ENCODE assay signal across 8 mouse cellular contexts in genomic region chr8:70500386-70501301, GRCm38 (mm10). TPM values are rescaled to one million over a fixed set of nuclear protein-coding genes. Genes with fewer than 3 reads are reported as not detected.
DNase-seq lines count a peak whose midpoint lies in the region; ATAC-seq lines count a peak whose summit lies in the region.

No protein-coding gene starts in this region.

- peaks cover 66% of the 10 kb centered on the region for H3K4me1 ChIP-seq in megakaryocyte, embryonic 14.5 days
- peaks cover 14% of the 10 kb centered on the region for H3K4me1 ChIP-seq in intestine, embryonic 14.5 days (replicated peaks; ENCODE audit: control insufficient read depth, insufficient read depth, low read length)

- no peak overlapping the region for H3K9ac ChIP-seq in intestine, embryonic 14.5 days (ENCODE audit: low read length)

- intact Hi-C loops in left cerebral cortex, postnatal 10 days (cut with DNase I) = loop anchor here (5.0 kb wide), 1 partner anchor 83 kb away; no protein-coding TSS in a partner anchor

- peaks cover 69% of the 10 kb centered on the region for H3K27me3 ChIP-seq in megakaryocyte, embryonic 14.5 days (replicated peaks)
- peaks cover 82% of the 10 kb centered on the region for H3K27me3 ChIP-seq in intestine, embryonic 14.5 days (replicated peaks; ENCODE audit: control insufficient read depth, insufficient read depth, low read length)

- no peak overlapping the region for H3K27ac ChIP-seq in intestine, embryonic 14.5 days (ENCODE audit: low read depth)

- ATAC-seq in megakaryocyte, adult 5-6 weeks (ENCODE audit: poor library complexity, severe bottlenecking) = no peak
- peak; percentile 2; the same call in 1 of the 2 replicates for ATAC-seq in intestine, embryonic 14.5 days (replicated peaks; ENCODE audit: low FRiP score, low TSS enrichment, low read depth)
- ATAC-seq in megakaryocyte progenitor cell, adult 5-6 weeks (replicated peaks; ENCODE audit: poor library complexity) = peak; percentile 69

- H3K9me3 ChIP-seq in megakaryocyte, embryonic 14.5 days = 0 out of 2 replicates have a peak, but pooled peaks cover 2% of the 10 kb centered on the region
- no peaks in the 10 kb centered on the region for H3K9me3 ChIP-seq in intestine, embryonic 14.5 days (ENCODE audit: control insufficient read depth, low read length)

- WGBS in intestine, embryonic 14.5 days = 8% methylated on average over 39 of the region's 39 CpGs

- H3K4me2 ChIP-seq in intestine, embryonic 14.5 days (ENCODE audit: low read length) = peak overlapping the region; percentile 22

- H3K36me3 ChIP-seq in megakaryocyte, embryonic 14.5 days (replicated peaks; ENCODE audit: low read length) = peaks cover 21% of the 10 kb centered on the region
- H3K36me3 ChIP-seq in intestine, embryonic 14.5 days (ENCODE audit: control insufficient read depth, insufficient read depth, low read length) = 0 out of 2 replicates have a peak, but pooled peaks cover 4% of the 10 kb centered on the region

- H3K4me3 ChIP-seq in megakaryocyte, embryonic 14.5 days (replicated peaks) = peak overlapping the region; percentile 72
- peak overlapping the region; percentile 6; the same call in 1 of the 2 replicates for H3K4me3 ChIP-seq in intestine, embryonic 14.5 days (ENCODE audit: low read depth, low read length)

- DNase-seq in cerebellum, postnatal 25 days = peak; percentile 73 to 86
- DNase-seq in intestine, embryonic 14.5 days (ENCODE audit: low spot score) = no peak
- DNase-seq in layer of hippocampus, adult 9-10 months (ENCODE audit: low spot score) = no peak
- no peak for DNase-seq in left cerebral cortex, postnatal 10 days (ENCODE audit: extremely low spot score in 1 of 2, low spot score in 2 of 2)
- DNase-seq in ovary, adult 18-20 months (ENCODE audit: low spot score) = no peak

RNA-seq across cellular contexts. Expression of gene Rex1bd, which starts 5.9 kb away (rescaled TPM):
- 135 and 319 TPM in 2 replicates for polyA plus RNA-seq in megakaryocyte, embryonic 14.5 days (2012; ENCODE audit: insufficient read depth, low replicate concordance)
- total RNA-seq in megakaryocyte, adult 5-6 weeks (2015) = 40.4 and 47.5 TPM in 2 replicates
- 37.3 and 43.7 TPM in 2 replicates for total RNA-seq in megakaryocyte, adult 5-6 weeks (2017)
- 130 and 136 TPM in 2 replicates for polyA plus RNA-seq in intestine, embryonic 14.5 days (2014; fragmentation: Nextera tagmentation; extraction: Ambion mirVana)
- total RNA-seq in megakaryocyte progenitor cell, adult 5-6 weeks (2015) = 40.6 and 41.3 TPM in 2 replicates
- 42.1 and 50.4 TPM in 2 replicates for total RNA-seq in megakaryocyte progenitor cell, adult 5-6 weeks (2017)
- total RNA-seq in left cerebral cortex, postnatal 10 days (2021) = 100 to 1,000 TPM in 1 of 2 experiments, 10 to 100 TPM in 1; 95.1 to 106 TPM

RNA-seq across cellular contexts. Expression of gene Crlf1, which starts 7.7 kb away (rescaled TPM):
- not detected in 2 replicates for polyA plus RNA-seq in megakaryocyte, embryonic 14.5 days (2012; ENCODE audit: insufficient read depth, low replicate concordance)
- total RNA-seq in megakaryocyte, adult 5-6 weeks (2015) = not detected in 2 replicates
- not detected in 2 replicates for total RNA-seq in megakaryocyte, adult 5-6 weeks (2017)
- 1.4 and 1.9 TPM in 2 replicates for polyA plus RNA-seq in intestine, embryonic 14.5 days (2014; fragmentation: Nextera tagmentation; extraction: Ambion mirVana)
- not detected in 2 replicates for total RNA-seq in megakaryocyte progenitor cell, adult 5-6 weeks (2015)
- total RNA-seq in megakaryocyte progenitor cell, adult 5-6 weeks (2017) = not detected in 2 replicates
- total RNA-seq in left cerebral cortex, postnatal 10 days (2021) = 1 to 10 TPM; 7.0 to 9.5 TPM

RNA-seq across cellular contexts. Expression of gene Uba52, which starts 10.0 kb away (rescaled TPM):
- polyA plus RNA-seq in megakaryocyte, embryonic 14.5 days (2012; ENCODE audit: insufficient read depth, low replicate concordance) = 499 and 989 TPM in 2 replicates
- 2,237 and 2,370 TPM in 2 replicates for total RNA-seq in megakaryocyte, adult 5-6 weeks (2015)
- total RNA-seq in megakaryocyte, adult 5-6 weeks (2017) = 4,162 and 4,635 TPM in 2 replicates
- polyA plus RNA-seq in intestine, embryonic 14.5 days (2014; fragmentation: Nextera tagmentation; extraction: Ambion mirVana) = 1,195 and 1,247 TPM in 2 replicates
- total RNA-seq in megakaryocyte progenitor cell, adult 5-6 weeks (2015) = 3,077 and 3,244 TPM in 2 replicates
- total RNA-seq in megakaryocyte progenitor cell, adult 5-6 weeks (2017) = 4,035 and 5,307 TPM in 2 replicates
- total RNA-seq in left cerebral cortex, postnatal 10 days (2021) = 1,000 to 10,000 TPM in 1 of 2 experiments, 100 to 1,000 TPM in 1; 991 to 1,007 TPM

RNA-seq across cellular contexts. Expression of gene Tmem59l, which starts 13.5 kb away (rescaled TPM):
- not detected in 2 replicates for polyA plus RNA-seq in megakaryocyte, embryonic 14.5 days (2012; ENCODE audit: insufficient read depth, low replicate concordance)
- not detected in 2 replicates for total RNA-seq in megakaryocyte, adult 5-6 weeks (2015)
- not detected in 2 replicates for total RNA-seq in megakaryocyte, adult 5-6 weeks (2017)
- 3.7 and 5.1 TPM in 2 replicates for polyA plus RNA-seq in intestine, embryonic 14.5 days (2014; fragmentation: Nextera tagmentation; extraction: Ambion mirVana)
- total RNA-seq in megakaryocyte progenitor cell, adult 5-6 weeks (2015) = not detected in 2 replicates
- not detected in 2 replicates for total RNA-seq in megakaryocyte progenitor cell, adult 5-6 weeks (2017)
- total RNA-seq in left cerebral cortex, postnatal 10 days (2021) = 100 to 1,000 TPM; 146 to 159 TPM

RNA-seq across cellular contexts. Expression of gene Klhl26, which starts 23.9 kb away (rescaled TPM):
- 10.3 and 19.1 TPM in 2 replicates for polyA plus RNA-seq in megakaryocyte, embryonic 14.5 days (2012; ENCODE audit: insufficient read depth, low replicate concordance)
- 1.6 and 2.4 TPM in 2 replicates for total RNA-seq in megakaryocyte, adult 5-6 weeks (2015)
- total RNA-seq in megakaryocyte, adult 5-6 weeks (2017) = 3.6 and 5.4 TPM in 2 replicates
- 19.5 and 21.2 TPM in 2 replicates for polyA plus RNA-seq in intestine, embryonic 14.5 days (2014; fragmentation: Nextera tagmentation; extraction: Ambion mirVana)
- total RNA-seq in megakaryocyte progenitor cell, adult 5-6 weeks (2015) = 4.7 and 5.1 TPM in 2 replicates
- 3.5 and 3.6 TPM in 2 replicates for total RNA-seq in megakaryocyte progenitor cell, adult 5-6 weeks (2017)
- 10 to 100 TPM; 33.1 to 33.8 TPM for total RNA-seq in left cerebral cortex, postnatal 10 days (2021)

Comparison
In these comparisons a context has a peak if more than half of its experiments do, and no peak if none do; other contexts are left out.
1. DNase-seq: peak in cerebellum, postnatal 25 days (2 of 2); none in intestine, embryonic 14.5 days (single experiment), layer of hippocampus, adult 9-10 months (single experiment), left cerebral cortex, postnatal 10 days (0 of 2) and ovary, adult 18-20 months (single experiment).
2. RNA of gene Crlf1, which starts 7.7 kb away (total RNA-seq): 7.0 to 9.5 TPM in left cerebral cortex, postnatal 10 days; not detected in megakaryocyte, adult 5-6 weeks and not detected in megakaryocyte progenitor cell, adult 5-6 weeks; every median in the first group is over 4 times any median in the second.